Mouse (Mus musculus) spleen, adult 2 months (tissue): ENCODE results near the gene Cep95.

Source experiments
- CTCF ChIP-seq: fragments of 200-500 bp; IDR thresholded peaks from 2 replicates; pipeline ENCODE4 v1.5.1; 2011; ENCODE audit warnings: mild to moderate bottlenecking, inconsistent platforms; ENCODE audit not compliant: insufficient read depth, insufficient read length, insufficient replicate concordance; ENCODE audit errors: extremely low read depth
- POLR2A ChIP-seq: fragments of 200-500 bp; IDR thresholded peaks from 2 replicates; pipeline ENCODE4 v1.6.1; 2011; ENCODE audit warnings: low read depth, low read length, inconsistent platforms

DNA sequence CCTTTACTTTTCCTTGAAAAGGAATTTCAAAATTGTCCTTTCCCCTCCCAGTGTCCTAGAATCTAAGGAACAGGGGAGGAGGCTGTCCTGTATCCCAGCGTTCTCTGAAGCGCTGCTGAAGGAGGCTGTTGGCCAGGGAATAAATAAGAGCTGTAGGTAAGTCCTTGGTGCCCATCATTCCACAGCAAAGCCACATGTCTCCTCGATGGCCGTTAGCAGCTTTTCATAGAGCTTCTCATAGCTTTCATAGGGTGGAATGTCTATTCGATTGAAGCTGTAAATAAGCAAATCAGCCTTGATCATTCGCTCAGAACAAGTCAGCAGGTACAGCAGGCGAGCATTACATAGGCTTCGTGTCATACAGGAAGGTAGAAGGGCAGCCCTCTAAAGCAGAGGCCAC lies 33.4 kb downstream of the Cep95 start:
- no peak for TF ChIP-seq CTCF
- TF ChIP-seq POLR2A = no peak
